Mouse (Mus musculus) C2C12 (cell line): ENCODE measurements around the gene Krt4.

Source experiments
- CEBPB ChIP-seq: IDR thresholded peaks from one replicate; pipeline ENCODE4 v1.6.1; 2011; ENCODE audit warnings: low read depth, mild to moderate bottlenecking, control low read depth, moderate library complexity
- CTCF ChIP-seq: IDR thresholded peaks from one replicate; pipeline ENCODE4 v1.5.1; 2011; ENCODE audit not compliant: control insufficient read depth, insufficient read depth, insufficient read length
- FOSL1 ChIP-seq: IDR thresholded peaks from one replicate; pipeline ENCODE4 v1.8.0; 2011; ENCODE audit warnings: mild to moderate bottlenecking, low read length; ENCODE audit not compliant: poor library complexity, insufficient read depth, severe bottlenecking
- MAX ChIP-seq: IDR thresholded peaks from one replicate; pipeline ENCODE4 v1.6.1; 2011; ENCODE audit warnings: mild to moderate bottlenecking, control low read depth
- USF1 ChIP-seq: IDR thresholded peaks from one replicate; pipeline ENCODE4 v1.6.1; 2011; ENCODE audit warnings: low read depth, mild to moderate bottlenecking, control low read depth, moderate library complexity

GRCm38 (mm10) chr15:101924635-101925034 lies at the start of gene Krt4:
- TF ChIP-seq CEBPB: no peak
- no peak for TF ChIP-seq CTCF
- no peak for TF ChIP-seq MAX
- TF ChIP-seq USF1: no peak
- no peak for TF ChIP-seq FOSL1
